Comparison of ENCODE assay signal across 8 mouse cellular contexts in genomic region chr17:23774090-23774489, GRCm38 (mm10). TPM values are rescaled to one million over a fixed set of nuclear protein-coding genes. Genes with fewer than 3 reads are reported as not detected.
A peak's percentile ranks its signal among the peaks of the same experiment; 100 is the strongest.
DNase-seq lines count a peak whose midpoint lies in the region; ATAC-seq and TF ChIP-seq lines count a peak whose summit lies in the region.

No protein-coding gene starts in this region.

- no peaks in the 10 kb centered on the region for H3K9me3 ChIP-seq in lung, postnatal 0 days (ENCODE audit: low read length)

- H3K9ac ChIP-seq in lung, postnatal 0 days (replicated peaks; ENCODE audit: low read depth): no peak overlapping the region

- peak; percentile 83 to 86 for DNase-seq in CD8-positive naive resting alpha-beta T cell, adult 2 months (ENCODE audit: low read depth in 2 of 2, low spot score in 2 of 2)
- peak; percentile 62 to 76 for DNase-seq in adrenal gland, postnatal 4 days (ENCODE audit: low spot score in 2 of 2)
- DNase-seq in heart, postnatal 36 days: peak; percentile 78 to 81
- DNase-seq in layer of hippocampus, adult 2 months (ENCODE audit: low spot score in 2 of 2): peak; percentile 61 to 73
- peak; percentile 88 for DNase-seq in lung, postnatal 0 days (ENCODE audit: low spot score)
- DNase-seq in retina, postnatal 7 days (ENCODE audit: low read depth, low spot score): peak; percentile 46
- peak; percentile 84 to 88 for DNase-seq in thymus, postnatal 36 days

- peak; percentile 84 for TF ChIP-seq CTCF in embryonic fibroblast, embryonic 13.5 days (IDR thresholded peaks at IDR 0.05; ENCODE audit: borderline replicate concordance, insufficient read depth, low read length)
- TF ChIP-seq CTCF in layer of hippocampus, adult 2 months (conservative IDR thresholded peaks at IDR 0.05): peak; percentile 88
- peak; percentile 91 for TF ChIP-seq CTCF in lung, postnatal 0 days (IDR thresholded peaks at IDR 0.05)

- H3K4me3 ChIP-seq in embryonic fibroblast, embryonic 13.5 days (ENCODE audit: insufficient read depth, low read length): no peak overlapping the region
- no peak overlapping the region for H3K4me3 ChIP-seq in layer of hippocampus, adult 2 months
- no peak overlapping the region for H3K4me3 ChIP-seq in lung, postnatal 0 days (ENCODE audit: low read depth, low read length)

- no peaks in the 10 kb centered on the region for H3K27me3 ChIP-seq in lung, postnatal 0 days (replicated peaks; ENCODE audit: insufficient read depth, low read length)

- no peak overlapping the region for H3K27ac ChIP-seq in embryonic fibroblast, embryonic 13.5 days (ENCODE audit: insufficient read depth, low read length)
- no peak overlapping the region for H3K27ac ChIP-seq in layer of hippocampus, adult 2 months
- H3K27ac ChIP-seq in lung, postnatal 0 days (ENCODE audit: low read length): no peak overlapping the region

- WGBS in lung, postnatal 0 days: 4% methylated on average over 12 of the region's 12 CpGs

- no peak for TF ChIP-seq POLR2A in embryonic fibroblast, embryonic 13.5 days (IDR thresholded peaks at IDR 0.05; ENCODE audit: low read depth, low read length)

- no peaks in the 10 kb centered on the region for H3K36me3 ChIP-seq in lung, postnatal 0 days (ENCODE audit: insufficient read depth, low read length)

- peak; percentile 65 for ATAC-seq in lung, postnatal 0 days

- TF ChIP-seq EP300 in lung, postnatal 0 days (IDR thresholded peaks at IDR 0.05): no peak

- H3K4me1 ChIP-seq in embryonic fibroblast, embryonic 13.5 days (ENCODE audit: control insufficient read depth, insufficient read depth, low read length): peaks cover 2% of the 10 kb centered on the region; the same call in 1 of the 2 replicates
- H3K4me1 ChIP-seq in lung, postnatal 0 days (ENCODE audit: insufficient read depth, low read depth, low read length): no peaks in the 10 kb centered on the region

- intact Hi-C loops in heart, postnatal 36 days (cut with DNase I): loop anchor here (2.0 to 5.0 kb wide), 4 partner anchors 69 to 187 kb away; partner anchors contain the start of gene Prss32

- no peak overlapping the region for H3K4me2 ChIP-seq in lung, postnatal 0 days (replicated peaks; ENCODE audit: low read depth, low read length)

RNA-seq across cellular contexts. Expression of gene Flywch1, which starts 2.7 kb away (rescaled TPM):
- 10 to 100 TPM; 60.9 to 62.4 TPM for total RNA-seq in adrenal gland, postnatal 4 days (2021)
- 29.3 and 33.0 TPM in 2 replicates for polyA plus RNA-seq in embryonic fibroblast, embryonic 13.5 days (2011; ENCODE audit: insufficient read length, low read depth, missing spikeins)
- 10 to 100 TPM; 31.8 to 33.3 TPM for total RNA-seq in heart, postnatal 36 days (2021)
- total RNA-seq in layer of hippocampus, adult 2 months (2021): 100 to 1,000 TPM; 310 to 345 TPM
- 43.1 and 43.5 TPM in 2 replicates for polyA plus RNA-seq in lung, postnatal 0 days (2015; fragmentation: Nextera tagmentation; extraction: Ambion mirVana)

RNA-seq across cellular contexts. Expression of gene Flywch2, which starts 11.8 kb away (rescaled TPM):
- total RNA-seq in adrenal gland, postnatal 4 days (2021): 10 to 100 TPM; 14.0 to 14.4 TPM
- 2.2 and 2.8 TPM in 2 replicates for polyA plus RNA-seq in embryonic fibroblast, embryonic 13.5 days (2011; ENCODE audit: insufficient read length, low read depth, missing spikeins)
- total RNA-seq in heart, postnatal 36 days (2021): under 1 TPM; 0.78 to 0.81 TPM
- 10 to 100 TPM; 10.6 to 12.3 TPM for total RNA-seq in layer of hippocampus, adult 2 months (2021)
- polyA plus RNA-seq in lung, postnatal 0 days (2015; fragmentation: Nextera tagmentation; extraction: Ambion mirVana): 14.7 and 18.6 TPM in 2 replicates

RNA-seq across cellular contexts. Expression of gene Srrm2, which starts 16.2 kb away (rescaled TPM):
- 100 to 1,000 TPM; 855 to 927 TPM for total RNA-seq in adrenal gland, postnatal 4 days (2021)
- 264 and 303 TPM in 2 replicates for polyA plus RNA-seq in embryonic fibroblast, embryonic 13.5 days (2011; ENCODE audit: insufficient read length, low read depth, missing spikeins)
- total RNA-seq in heart, postnatal 36 days (2021): 100 to 1,000 TPM; 154 to 159 TPM
- 100 to 1,000 TPM; 613 to 663 TPM for total RNA-seq in layer of hippocampus, adult 2 months (2021)
- polyA plus RNA-seq in lung, postnatal 0 days (2015; fragmentation: Nextera tagmentation; extraction: Ambion mirVana): 284 and 354 TPM in 2 replicates

RNA-seq across cellular contexts. Expression of gene Kremen2, which starts 28.5 kb away (rescaled TPM):
- total RNA-seq in adrenal gland, postnatal 4 days (2021): under 1 TPM in 1 of 2 experiments, not detected in 1; 0.14 TPM
- polyA plus RNA-seq in embryonic fibroblast, embryonic 13.5 days (2011; ENCODE audit: insufficient read length, low read depth, missing spikeins): not detected in 2 replicates
- not detected for total RNA-seq in heart, postnatal 36 days (2021)
- total RNA-seq in layer of hippocampus, adult 2 months (2021): under 1 TPM; 0.23 to 0.32 TPM
- polyA plus RNA-seq in lung, postnatal 0 days (2015; fragmentation: Nextera tagmentation; extraction: Ambion mirVana): 0.41 and 0.52 TPM in 2 replicates

RNA-seq across cellular contexts. Expression of gene Paqr4, which starts 33.4 kb away (rescaled TPM):
- total RNA-seq in adrenal gland, postnatal 4 days (2021): 10 to 100 TPM; 13.8 to 14.6 TPM
- 5.1 and 6.3 TPM in 2 replicates for polyA plus RNA-seq in embryonic fibroblast, embryonic 13.5 days (2011; ENCODE audit: insufficient read length, low read depth, missing spikeins)
- total RNA-seq in heart, postnatal 36 days (2021): 10 to 100 TPM; 20.0 to 28.5 TPM
- total RNA-seq in layer of hippocampus, adult 2 months (2021): 10 to 100 TPM; 46.2 to 48.3 TPM
- polyA plus RNA-seq in lung, postnatal 0 days (2015; fragmentation: Nextera tagmentation; extraction: Ambion mirVana): 45.2 and 47.7 TPM in 2 replicates

Comparison
In these comparisons a context has a peak if more than half of its experiments do, and no peak if none do; other contexts are left out.
1. RNA of gene Flywch1, which starts 2.7 kb away (total RNA-seq): 310 to 345 TPM in layer of hippocampus, adult 2 months; 60.9 to 62.4 TPM in adrenal gland, postnatal 4 days and 31.8 to 33.3 TPM in heart, postnatal 36 days; every median in the first group is over 4 times any median in the second.
2. RNA of gene Flywch2, which starts 11.8 kb away (total RNA-seq): 14.0 to 14.4 TPM in adrenal gland, postnatal 4 days and 10.6 to 12.3 TPM in layer of hippocampus, adult 2 months; 0.78 to 0.81 TPM in heart, postnatal 36 days; every median in the first group is over 4 times any median in the second.
3. Peak in every context shown above with its lines, with median percentiles within 50 percentile points of each other: DNase-seq and CTCF ChIP-seq.